Mouse (Mus musculus): ENCODE results near the gene Agpat1. TPM values are rescaled to one million over a fixed set of nuclear protein-coding genes. Genes with fewer than 3 reads are reported as not detected.

Agpat1 gene
- polyA plus RNA-seq, 1 experiment from 2014 or later, result 60.8 TPM

DNA sequence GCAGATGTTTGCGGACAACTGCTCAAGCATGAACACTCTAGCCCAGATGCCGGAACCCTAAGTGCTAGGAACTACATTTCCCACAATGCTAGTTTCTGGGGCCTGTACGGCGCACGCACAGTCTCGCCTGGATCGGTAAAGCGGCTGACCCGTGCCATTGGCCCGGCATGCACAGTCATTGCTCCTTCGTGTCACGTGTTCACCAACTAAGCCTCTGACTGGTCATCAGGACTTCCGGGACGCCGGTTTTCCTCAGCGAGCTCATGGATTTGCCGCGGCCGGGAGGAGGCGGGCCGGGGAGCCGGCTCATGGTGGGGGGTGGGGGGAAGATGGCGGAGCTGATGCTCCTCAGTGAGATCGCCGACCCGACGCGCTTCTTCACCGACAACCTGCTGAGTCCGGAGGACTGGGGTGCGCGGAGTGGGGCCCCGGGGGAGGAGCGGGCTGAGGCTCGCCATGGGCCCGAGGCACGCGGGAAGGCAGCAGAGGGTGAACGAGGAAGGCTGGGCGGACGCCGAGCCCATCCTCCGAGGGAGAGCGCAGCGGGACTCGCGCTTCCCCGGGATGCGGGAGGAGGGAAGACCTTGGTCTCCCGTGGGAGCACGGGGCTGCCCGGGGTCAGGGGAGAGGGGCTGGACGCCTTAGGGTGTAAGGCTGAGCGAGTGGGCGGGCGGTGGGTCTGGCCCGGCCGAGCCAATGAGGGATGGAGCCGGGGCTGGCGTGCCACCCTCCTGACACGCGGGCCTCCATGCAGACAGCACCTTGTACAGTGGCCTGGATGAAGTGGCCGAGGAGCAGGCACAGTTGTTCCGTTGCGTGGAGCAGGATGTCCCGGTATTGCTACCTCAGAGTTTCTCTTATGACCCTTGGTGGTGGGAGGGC lies 43.1 kb downstream of the Agpat1 start, which contains the start of gene Atf6b:
Gene Atf6b, plus strand, starts transcription at position 241 of the 882 bp plus-strand sequence.
- peak within 1 kb of the TSS; percentile 99 for H3K4me3 ChIP-seq
- peak within 1 kb of the TSS; percentile 95 for H3K27ac ChIP-seq
- no peaks in the 10 kb centered on the region for H3K9me3 ChIP-seq
- no peaks in the 10 kb centered on the region for H3K27me3 ChIP-seq (ENCODE audit: poor library complexity, severe bottlenecking)
- DNase-seq (ENCODE audit: extremely low spot score, low spot score), result peak; percentile 96
- H3K4me1 ChIP-seq, result peaks cover 43% of the 10 kb centered on the region
- peaks cover 47% of the 10 kb centered on the region for H3K36me3 ChIP-seq (replicated peaks)
- 2% methylated on average over 66 of the region's 66 CpGs for WGBS

- no peak for DNase-seq (ENCODE audit: extremely low spot score, low spot score)
- 84% methylated on average over 16 of the region's 16 CpGs for WGBS
- peaks cover 43% of the 10 kb centered on the region for H3K4me1 ChIP-seq
- peaks cover 58% of the 10 kb centered on the region for H3K36me3 ChIP-seq (replicated peaks)
- no peaks in the 10 kb centered on the region for H3K27me3 ChIP-seq (ENCODE audit: poor library complexity, severe bottlenecking)
- H3K4me3 ChIP-seq, result peak overlapping the region; percentile 99
- H3K27ac ChIP-seq, result no peak overlapping the region
- no peaks in the 10 kb centered on the region for H3K9me3 ChIP-seq
These were observed 44.3 kb downstream of the Agpat1 start for GRCm38 (mm10) chr17:34648141-34648890.

DNA sequence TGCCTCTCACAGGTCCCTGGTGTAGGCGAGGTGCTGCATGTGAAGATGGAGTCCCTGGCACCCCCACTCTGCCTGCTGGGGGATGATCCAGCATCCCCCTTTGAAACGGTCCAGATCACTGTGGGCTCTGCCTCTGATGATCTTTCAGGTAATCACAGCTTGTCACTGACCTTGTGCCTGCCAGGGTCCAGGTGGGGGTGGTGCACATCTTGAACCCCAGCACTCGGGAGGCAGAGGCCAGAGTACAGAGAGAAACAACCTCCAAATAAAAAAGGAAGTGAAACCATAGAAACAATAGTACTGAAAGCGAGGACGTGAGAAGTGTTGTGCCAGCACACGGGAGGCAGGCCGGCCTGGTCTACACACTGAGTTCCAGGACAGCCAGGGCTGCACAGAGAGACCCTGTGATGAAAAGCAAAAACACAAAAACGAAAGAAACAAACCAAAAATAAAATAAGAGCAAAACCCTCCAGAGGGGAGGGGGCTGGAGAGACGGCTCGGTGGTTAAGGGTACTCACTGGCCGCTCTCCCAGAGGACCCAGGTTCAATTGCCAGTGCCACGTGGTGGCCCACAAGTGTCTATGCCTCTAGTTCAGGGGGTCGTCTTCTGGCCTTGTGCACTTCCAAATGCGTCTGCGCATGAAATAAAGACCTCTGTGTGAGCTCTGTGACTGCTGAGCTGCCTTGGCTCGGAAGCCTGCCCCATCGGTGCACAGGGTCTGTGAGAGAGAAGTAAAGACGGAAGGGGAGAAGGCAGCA lies 45.2 kb downstream of the Agpat1 start:
- WGBS, result 91% methylated on average over 18 of the region's 18 CpGs
- Histone ChIP-seq H3K27me3 (ENCODE audit: poor library complexity, severe bottlenecking) (no peaks in the 10 kb centered on the region), H3K4me1 (peaks cover 43% of the 10 kb centered on the region), H3K4me3 (peak overlapping the region; percentile 99), H3K27ac (no peak overlapping the region), H3K9me3 (no peaks in the 10 kb centered on the region), H3K36me3 (replicated peaks) (peaks cover 68% of the 10 kb centered on the region)
- DNase-seq (ENCODE audit: extremely low spot score, low spot score), result no peak

- H3K9me3 ChIP-seq, result no peaks in the 10 kb centered on the region
- H3K27ac ChIP-seq, result no peak overlapping the region
- H3K27me3 ChIP-seq (ENCODE audit: poor library complexity, severe bottlenecking), result no peaks in the 10 kb centered on the region
- H3K36me3 ChIP-seq (replicated peaks), result peaks cover 79% of the 10 kb centered on the region
- DNase-seq (ENCODE audit: extremely low spot score, low spot score), result no peak
- WGBS, result 91% methylated on average over 14 of the region's 14 CpGs
- H3K4me1 ChIP-seq, result peaks cover 38% of the 10 kb centered on the region
- H3K4me3 ChIP-seq, result no peak overlapping the region
These were observed 46.7 kb downstream of the Agpat1 start for GRCm38 (mm10) chr17:34650781-34651180.

GRCm38 (mm10) chr17:34651507-34652221 lies 47.6 kb downstream of the Agpat1 start:
- H3K27me3 ChIP-seq (ENCODE audit: poor library complexity, severe bottlenecking), result no peaks in the 10 kb centered on the region
- H3K4me3 ChIP-seq, result no peak overlapping the region
- H3K36me3 ChIP-seq (replicated peaks), result peaks cover 73% of the 10 kb centered on the region
- no peak for DNase-seq (ENCODE audit: extremely low spot score, low spot score)
- H3K27ac ChIP-seq, result no peak overlapping the region
- peaks cover 37% of the 10 kb centered on the region for H3K4me1 ChIP-seq
- H3K9me3 ChIP-seq, result no peaks in the 10 kb centered on the region
- WGBS, result 58% methylated on average over 19 of the region's 19 CpGs

- Histone ChIP-seq H3K4me3 (no peak overlapping the region), H3K36me3 (replicated peaks) (peaks cover 73% of the 10 kb centered on the region), H3K27me3 (ENCODE audit: poor library complexity, severe bottlenecking) (no peaks in the 10 kb centered on the region), H3K27ac (no peak overlapping the region), H3K9me3 (no peaks in the 10 kb centered on the region), H3K4me1 (peaks cover 39% of the 10 kb centered on the region)
- no peak for DNase-seq (ENCODE audit: extremely low spot score, low spot score)
- WGBS, result 95% methylated on average over 10 of the region's 10 CpGs
These were observed 48.5 kb downstream of the Agpat1 start for GRCm38 (mm10) chr17:34652546-34652945.

- peaks cover 36% of the 10 kb centered on the region for H3K4me1 ChIP-seq
- no peaks in the 10 kb centered on the region for H3K27me3 ChIP-seq (ENCODE audit: poor library complexity, severe bottlenecking)
- peaks cover 73% of the 10 kb centered on the region for H3K36me3 ChIP-seq (replicated peaks)
- 95% methylated on average over 8 of the region's 8 CpGs for WGBS
- H3K27ac ChIP-seq, result no peak overlapping the region
- H3K4me3 ChIP-seq, result no peak overlapping the region
- H3K9me3 ChIP-seq, result no peaks in the 10 kb centered on the region
- no peak for DNase-seq (ENCODE audit: extremely low spot score, low spot score)
These were observed 48.9 kb downstream of the Agpat1 start for GRCm38 (mm10) chr17:34652985-34653384.

DNA sequence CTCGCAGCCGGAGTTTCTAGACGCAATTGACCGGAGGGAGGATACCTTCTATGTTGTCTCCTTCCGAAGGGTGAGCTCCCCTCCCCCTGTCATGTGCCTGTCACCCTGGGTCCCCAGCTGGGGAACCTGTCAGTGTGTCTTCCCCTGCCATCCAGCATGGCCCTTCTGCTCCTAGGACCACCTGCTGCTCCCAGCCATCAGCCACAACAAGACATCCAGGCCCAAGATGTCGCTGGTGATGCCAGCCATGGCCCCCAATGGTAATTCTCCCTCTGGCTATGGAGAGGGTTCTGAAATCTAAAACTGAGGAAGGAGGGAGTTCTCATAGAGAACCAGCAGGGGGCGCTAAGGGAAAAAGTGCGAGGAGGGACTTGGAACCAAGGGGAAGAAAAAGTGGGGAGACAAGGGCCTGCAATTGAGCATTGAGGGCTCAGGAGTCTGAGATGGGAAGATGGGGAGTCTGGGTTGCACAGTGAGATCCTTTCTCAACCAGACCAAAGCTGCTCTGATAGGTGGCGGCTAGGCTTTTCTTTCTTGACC lies 49.8 kb downstream of the Agpat1 start:
- peaks cover 3% of the 10 kb centered on the region; the same call in 1 of the 2 replicates for H3K27me3 ChIP-seq (ENCODE audit: poor library complexity, severe bottlenecking)
- H3K27ac ChIP-seq, result no peak overlapping the region
- H3K9me3 ChIP-seq, result no peaks in the 10 kb centered on the region
- H3K36me3 ChIP-seq (replicated peaks), result peaks cover 68% of the 10 kb centered on the region
- DNase-seq (ENCODE audit: extremely low spot score, low spot score), result no peak
- 63% methylated on average over 9 of the region's 9 CpGs for WGBS
- H3K4me3 ChIP-seq, result no peak overlapping the region
- peaks cover 27% of the 10 kb centered on the region for H3K4me1 ChIP-seq

- Histone ChIP-seq H3K36me3 (replicated peaks) (peaks cover 63% of the 10 kb centered on the region), H3K27me3 (ENCODE audit: poor library complexity, severe bottlenecking) (peaks cover 9% of the 10 kb centered on the region), H3K9me3 (no peaks in the 10 kb centered on the region), H3K4me3 (no peak overlapping the region), H3K27ac (no peak overlapping the region), H3K4me1 (peaks cover 25% of the 10 kb centered on the region)
- no peak for DNase-seq (ENCODE audit: extremely low spot score, low spot score)
- WGBS, result 94% methylated on average over 13 of the region's 13 CpGs
These were observed 50.3 kb downstream of the Agpat1 start for GRCm38 (mm10) chr17:34654392-34654791.

DNA sequence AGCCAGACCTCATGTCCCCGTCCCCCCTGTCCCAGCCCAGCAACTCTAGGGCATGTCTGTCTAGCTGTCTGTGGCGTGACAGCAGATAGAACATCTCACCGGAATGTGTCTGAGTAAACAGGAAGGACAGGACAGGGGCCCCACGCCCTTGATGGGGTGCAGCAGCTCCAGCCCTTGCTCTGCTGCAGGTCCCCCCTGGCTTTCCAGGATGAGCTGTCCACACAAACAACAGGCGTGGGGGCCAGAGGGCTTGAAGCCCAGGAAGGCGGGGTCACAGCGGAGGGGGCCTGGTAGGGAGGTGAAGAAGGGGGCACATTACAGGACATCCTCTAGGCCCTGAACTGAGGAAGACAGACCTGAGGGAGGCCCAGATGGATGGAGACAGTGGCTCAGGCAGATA lies 51.1 kb downstream of the Agpat1 start:
- DNase-seq (ENCODE audit: extremely low spot score, low spot score), result no peak
- Histone ChIP-seq H3K27ac (no peak overlapping the region), H3K9me3 (no peaks in the 10 kb centered on the region), H3K36me3 (replicated peaks) (peaks cover 55% of the 10 kb centered on the region), H3K4me3 (no peak overlapping the region), H3K27me3 (ENCODE audit: poor library complexity, severe bottlenecking) (peaks cover 17% of the 10 kb centered on the region), H3K4me1 (peaks cover 25% of the 10 kb centered on the region)
- 88% methylated on average over 7 of the region's 7 CpGs for WGBS

DNA sequence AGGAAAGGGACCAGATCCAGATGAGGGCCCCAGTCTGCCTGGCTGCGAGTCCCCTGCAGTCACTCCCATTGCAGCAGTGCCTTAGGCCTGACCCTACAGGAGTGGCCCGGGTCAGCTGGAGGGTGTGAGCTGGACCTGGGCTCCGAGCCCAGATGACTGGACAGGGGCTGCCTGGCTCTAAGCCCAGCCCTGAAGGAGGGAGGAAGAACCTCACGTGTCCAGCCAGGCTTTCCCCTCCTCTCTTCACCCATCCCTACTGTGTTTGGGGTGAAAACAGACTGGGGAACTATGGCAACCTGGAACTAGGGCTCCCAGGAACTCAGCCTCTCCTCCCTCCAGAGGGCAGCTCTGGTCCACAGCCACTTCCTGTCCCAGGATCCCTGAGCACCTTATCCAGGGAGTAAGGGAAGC lies 51.5 kb downstream of the Agpat1 start:
- no peak overlapping the region for H3K4me3 ChIP-seq
- H3K27me3 ChIP-seq (ENCODE audit: poor library complexity, severe bottlenecking), result peaks cover 21% of the 10 kb centered on the region
- H3K27ac ChIP-seq, result no peak overlapping the region
- DNase-seq (ENCODE audit: extremely low spot score, low spot score), result no peak
- no peaks in the 10 kb centered on the region for H3K9me3 ChIP-seq
- WGBS, result 76% methylated on average over 4 of the region's 4 CpGs
- peaks cover 51% of the 10 kb centered on the region for H3K36me3 ChIP-seq (replicated peaks)
- peaks cover 29% of the 10 kb centered on the region for H3K4me1 ChIP-seq

DNA sequence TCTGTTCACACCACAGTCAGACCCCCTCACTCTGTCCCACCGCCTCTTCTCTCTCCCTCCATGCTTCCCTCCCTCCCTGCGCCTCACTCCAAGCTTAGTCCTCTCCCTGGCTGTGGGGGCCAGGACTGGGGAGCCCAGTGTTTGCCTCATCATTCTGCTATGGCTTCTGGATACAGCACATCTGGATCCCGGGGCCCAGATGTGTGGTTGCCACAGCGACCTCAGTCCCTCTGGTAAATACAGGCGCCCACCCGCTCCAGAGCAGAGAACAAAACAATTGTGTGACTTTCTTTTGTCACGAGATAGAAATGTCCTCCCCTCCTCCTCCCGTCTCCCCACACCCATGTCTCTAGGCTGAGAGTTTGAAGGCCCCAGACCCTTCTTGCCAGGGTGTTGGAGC lies 52.6 kb downstream of the Agpat1 start:
- Histone ChIP-seq H3K9me3 (no peaks in the 10 kb centered on the region), H3K27me3 (ENCODE audit: poor library complexity, severe bottlenecking) (peaks cover 32% of the 10 kb centered on the region), H3K4me1 (peaks cover 37% of the 10 kb centered on the region), H3K36me3 (replicated peaks) (peaks cover 40% of the 10 kb centered on the region), H3K27ac (no peak overlapping the region), H3K4me3 (no peak overlapping the region)
- DNase-seq (ENCODE audit: extremely low spot score, low spot score), result no peak
- WGBS, result 62% methylated on average over 8 of the region's 8 CpGs
